Mouse (Mus musculus): ENCODE results near the gene Ffar2. TPM values are rescaled to one million over a fixed set of nuclear protein-coding genes. Genes with fewer than 3 reads are reported as not detected.

Gene Ffar2
- not detected in 2 replicates for polyA plus RNA-seq (2016; fragmentation: Nextera tagmentation; extraction: Ambion mirVana)

- H3K9ac ChIP-seq: no peak within 1 kb of the TSS
- ATAC-seq (ENCODE audit: insufficient number of reproducible peaks, low FRiP score): no peak
- no peak within 1 kb of the TSS for H3K4me2 ChIP-seq
- 86% methylated on average over 18 of the region's 18 CpGs for WGBS
- H3K27ac ChIP-seq (ENCODE audit: poor library complexity, severe bottlenecking): no peak within 1 kb of the TSS
- H3K27me3 ChIP-seq (replicated peaks): peaks cover 6% of the 10 kb centered on the region; the same call in 1 of the 2 replicates
- H3K9me3 ChIP-seq (replicated peaks): 0 out of 2 replicates have a peak, but pooled peaks cover 5% of the 10 kb centered on the region
- H3K4me3 ChIP-seq: no peak within 1 kb of the TSS
- H3K36me3 ChIP-seq: no peaks in the 10 kb centered on the region
- H3K4me1 ChIP-seq (replicated peaks): no peaks in the 10 kb centered on the region
These were observed at the start of gene Ffar2 for GRCm38 (mm10) chr7:30823675-30824074. Ffar2 (minus strand) TSS chr7:30823775.

DNA sequence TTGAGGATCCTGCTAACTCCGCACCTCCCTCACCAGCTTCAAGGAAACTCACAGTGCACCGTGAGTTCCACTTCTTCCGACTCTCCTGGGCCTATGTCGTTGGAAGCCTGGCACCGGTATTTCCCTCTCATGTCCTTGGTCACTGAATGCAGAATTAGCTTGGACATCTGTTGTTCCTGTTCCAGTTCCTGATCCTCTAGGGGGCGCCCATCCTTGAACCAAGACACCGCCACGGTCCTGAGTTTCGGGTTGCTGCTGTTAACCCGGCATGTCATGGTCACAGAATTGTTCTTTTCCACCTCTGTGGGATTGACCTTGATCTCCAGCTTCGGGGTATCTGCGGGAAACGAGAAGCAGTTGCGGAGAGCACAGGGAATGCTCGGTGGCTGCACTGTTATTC, 49.5 kb upstream of the Ffar2 start:
- H3K27me3 ChIP-seq (replicated peaks): peaks cover 47% of the 10 kb centered on the region
- 0 out of 2 replicates have a peak overlapping the region, but pooled peaks have one; percentile 3 for H3K4me3 ChIP-seq
- H3K27ac ChIP-seq (ENCODE audit: poor library complexity, severe bottlenecking): no peak overlapping the region
- no peaks in the 10 kb centered on the region for H3K36me3 ChIP-seq
- no peaks in the 10 kb centered on the region for H3K9me3 ChIP-seq (replicated peaks)
- H3K4me2 ChIP-seq: peak overlapping the region; percentile 49
- 19% methylated on average over 15 of the region's 15 CpGs for WGBS
- 0 out of 2 replicates have a peak, but pooled peaks have one; percentile 4 for ATAC-seq (ENCODE audit: insufficient number of reproducible peaks, low FRiP score)
- H3K4me1 ChIP-seq (replicated peaks): no peaks in the 10 kb centered on the region
- H3K9ac ChIP-seq: no peak overlapping the region

DNA sequence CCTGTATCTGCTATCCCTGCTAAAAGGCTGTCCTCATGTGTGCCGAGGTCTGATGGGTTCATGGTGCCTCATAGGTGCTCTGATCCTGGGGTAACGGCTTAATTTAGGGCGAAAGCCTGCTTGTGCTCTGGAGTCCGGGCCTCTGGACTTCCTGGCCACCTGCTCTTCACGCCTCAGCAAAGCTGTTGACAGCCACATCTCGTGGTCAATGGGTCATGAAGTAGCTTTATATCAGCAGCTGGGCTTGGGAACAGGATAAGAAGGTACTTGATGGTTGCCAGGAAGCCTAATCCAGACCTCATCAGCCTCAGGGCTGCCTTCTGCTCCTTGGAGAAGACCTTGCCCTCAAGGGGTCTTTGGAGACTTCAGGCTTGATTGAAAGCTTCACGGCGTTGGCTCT, 39.8 kb upstream of the Ffar2 start:
- Histone ChIP-seq H3K4me1 (replicated peaks) (peaks cover 12% of the 10 kb centered on the region), H3K9me3 (replicated peaks) (no peaks in the 10 kb centered on the region), H3K4me2 (no peak overlapping the region), H3K36me3 (no peaks in the 10 kb centered on the region), H3K27me3 (replicated peaks) (peaks cover 62% of the 10 kb centered on the region), H3K27ac (ENCODE audit: poor library complexity, severe bottlenecking) (no peak overlapping the region), H3K9ac (no peak overlapping the region), H3K4me3 (no peak overlapping the region)
- no peak for ATAC-seq (ENCODE audit: insufficient number of reproducible peaks, low FRiP score)
- WGBS: 38% methylated on average over 8 of the region's 8 CpGs

DNA sequence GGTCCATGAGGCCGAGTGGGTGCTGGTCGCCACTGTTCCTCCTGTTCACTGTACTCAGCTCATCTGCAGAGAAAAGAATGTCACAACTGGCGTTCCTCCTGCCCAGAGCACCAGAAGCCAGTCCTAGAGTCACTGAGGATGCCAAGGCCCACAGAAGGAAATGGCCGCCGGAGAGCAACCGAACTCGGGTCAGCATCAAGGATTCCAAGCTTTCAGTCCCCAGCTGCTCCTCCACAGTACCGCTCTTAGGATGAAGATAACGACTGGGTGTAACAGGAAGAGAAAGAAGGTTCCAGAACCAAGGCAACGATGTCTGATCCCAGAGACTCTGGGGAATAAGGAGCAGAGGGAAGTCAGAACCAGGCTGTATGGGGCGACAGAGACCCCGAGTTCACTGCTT, 37.9 kb upstream of the Ffar2 start, which contains the start of gene Ffar1:
Gene Ffar1 (minus strand): TSS at position 101 of the 400 bp plus-strand sequence.
- Histone ChIP-seq H3K4me2 (no peak within 1 kb of the TSS), H3K36me3 (no peaks in the 10 kb centered on the region), H3K9me3 (replicated peaks) (no peaks in the 10 kb centered on the region), H3K4me1 (replicated peaks) (peaks cover 12% of the 10 kb centered on the region), H3K27me3 (replicated peaks) (peaks cover 53% of the 10 kb centered on the region), H3K9ac (no peak within 1 kb of the TSS), H3K27ac (ENCODE audit: poor library complexity, severe bottlenecking) (no peak within 1 kb of the TSS), H3K4me3 (no peak within 1 kb of the TSS)
- ATAC-seq (ENCODE audit: insufficient number of reproducible peaks, low FRiP score): no peak
- WGBS: 83% methylated on average over 12 of the region's 12 CpGs

DNA sequence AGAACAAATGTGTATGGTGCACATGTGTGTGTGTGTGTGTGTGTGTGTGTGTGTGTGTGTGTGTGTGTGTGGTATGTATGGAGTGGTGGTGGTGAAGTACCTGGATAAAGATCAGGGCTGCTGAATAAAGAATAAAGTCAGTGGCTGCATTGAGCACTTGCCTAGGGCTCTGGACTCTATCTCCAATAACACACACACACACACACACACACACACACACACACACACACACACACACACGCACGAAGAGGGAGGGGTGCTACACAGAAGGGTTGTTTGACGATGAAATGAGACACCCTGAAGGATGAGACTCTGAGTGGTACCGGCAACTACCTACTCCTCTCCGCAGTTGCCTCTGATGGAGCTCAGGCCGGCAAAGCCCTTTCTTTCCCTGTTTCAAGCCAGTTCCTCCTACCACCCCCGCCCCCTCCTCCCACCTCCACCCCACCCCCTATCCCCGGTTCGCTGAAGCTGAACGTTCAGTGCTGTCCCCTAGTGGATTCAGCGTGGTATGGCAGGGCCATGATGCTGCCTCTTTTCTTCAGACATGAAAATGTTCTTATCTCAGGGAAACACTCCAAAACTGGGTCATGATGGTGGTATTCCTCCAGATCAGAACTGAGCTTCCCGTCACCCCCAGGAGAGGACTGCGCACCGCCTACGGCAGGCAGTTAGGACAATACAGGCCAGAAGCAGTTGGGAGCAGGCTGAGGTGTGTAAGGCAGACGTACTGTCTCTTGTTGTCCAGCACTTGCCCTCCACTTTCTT, 36.2 kb upstream of the Ffar2 start:
- 0 out of 2 replicates have a peak overlapping the region, but pooled peaks have one; percentile 20 for H3K9ac ChIP-seq

DNA sequence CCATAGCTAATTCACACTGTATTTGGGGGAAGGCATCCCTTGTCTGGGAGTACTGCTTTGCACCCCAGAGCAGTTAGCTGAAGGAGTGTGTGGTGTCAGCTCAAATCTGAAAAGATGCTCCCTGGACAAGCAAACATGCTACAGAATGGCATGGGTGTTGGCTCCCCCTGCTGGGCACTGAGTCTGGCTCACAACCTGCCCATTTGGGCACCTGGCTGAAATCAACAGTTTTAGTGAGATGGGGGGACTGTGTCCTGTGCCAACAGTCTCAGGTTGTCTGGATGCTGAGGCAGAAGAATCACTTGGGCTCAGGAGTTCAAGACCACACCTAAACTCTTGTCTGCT, 35.7 kb upstream of the Ffar2 start:
- Histone ChIP-seq H3K4me2 (peak overlapping the region; percentile 60; the same call in 1 of the 2 replicates), H3K9ac (no peak overlapping the region), H3K27me3 (replicated peaks) (peaks cover 52% of the 10 kb centered on the region), H3K4me3 (no peak overlapping the region), H3K27ac (ENCODE audit: poor library complexity, severe bottlenecking) (no peak overlapping the region), H3K9me3 (replicated peaks) (no peaks in the 10 kb centered on the region), H3K36me3 (no peaks in the 10 kb centered on the region), H3K4me1 (replicated peaks) (peaks cover 21% of the 10 kb centered on the region)
- ATAC-seq (ENCODE audit: insufficient number of reproducible peaks, low FRiP score): no peak

More for the DNA sequence above, 36.2 kb upstream of the Ffar2 start:
- ATAC-seq (ENCODE audit: insufficient number of reproducible peaks, low FRiP score): peak; percentile 47; the same call in 1 of the 2 replicates
- Histone ChIP-seq H3K27me3 (replicated peaks) (peaks cover 55% of the 10 kb centered on the region), H3K4me3 (peak overlapping the region; percentile 19; the same call in 1 of the 2 replicates), H3K4me2 (peak overlapping the region; percentile 60), H3K27ac (ENCODE audit: poor library complexity, severe bottlenecking) (no peak overlapping the region), H3K36me3 (no peaks in the 10 kb centered on the region), H3K4me1 (replicated peaks) (peaks cover 18% of the 10 kb centered on the region), H3K9me3 (replicated peaks) (no peaks in the 10 kb centered on the region)
- WGBS: 7% methylated on average over 15 of the region's 16 CpGs

GRCm38 (mm10) chr7:30857746-30858145, 34.2 kb upstream of the Ffar2 start:
- Histone ChIP-seq H3K36me3 (no peaks in the 10 kb centered on the region), H3K4me3 (no peak overlapping the region), H3K27ac (ENCODE audit: poor library complexity, severe bottlenecking) (no peak overlapping the region), H3K27me3 (replicated peaks) (peaks cover 44% of the 10 kb centered on the region), H3K4me2 (no peak overlapping the region), H3K9me3 (replicated peaks) (no peaks in the 10 kb centered on the region), H3K9ac (no peak overlapping the region), H3K4me1 (replicated peaks) (peaks cover 14% of the 10 kb centered on the region)
- no peak for ATAC-seq (ENCODE audit: insufficient number of reproducible peaks, low FRiP score)
- WGBS: 74% methylated on average over 1 of the region's 1 CpGs

DNA sequence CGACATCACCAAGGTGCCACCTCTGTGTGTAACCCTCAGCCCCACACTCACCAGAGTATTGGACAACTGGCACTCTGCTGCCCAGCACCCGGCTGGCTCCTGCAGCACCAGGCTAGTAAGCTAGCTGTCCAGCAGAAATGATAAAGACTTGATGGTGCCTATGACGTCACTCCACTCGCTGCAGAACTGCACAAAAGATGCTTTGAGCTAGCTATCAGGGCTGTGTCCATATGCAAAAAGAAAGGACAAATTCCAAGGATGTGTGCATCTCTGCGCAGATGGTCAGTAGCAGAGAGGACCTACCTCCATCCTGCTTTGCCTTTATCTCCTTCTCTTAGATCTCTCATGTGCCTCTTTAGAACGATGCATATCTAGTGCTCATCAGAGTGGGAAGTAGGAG, 32.5 kb upstream of the Ffar2 start, which contains the start of gene Ffar3:
Gene Ffar3 (minus strand): TSS at position 101 of the 400 bp plus-strand sequence.
- H3K4me2 ChIP-seq: no peak within 1 kb of the TSS
- no peaks in the 10 kb centered on the region for H3K9me3 ChIP-seq (replicated peaks)
- WGBS: 46% methylated on average over 6 of the region's 6 CpGs
- H3K4me3 ChIP-seq: no peak within 1 kb of the TSS
- H3K36me3 ChIP-seq: no peaks in the 10 kb centered on the region
- H3K9ac ChIP-seq: no peak within 1 kb of the TSS
- H3K27me3 ChIP-seq (replicated peaks): peaks cover 28% of the 10 kb centered on the region
- peaks cover 14% of the 10 kb centered on the region for H3K4me1 ChIP-seq (replicated peaks)
- no peak within 1 kb of the TSS for H3K27ac ChIP-seq (ENCODE audit: poor library complexity, severe bottlenecking)
- peak; percentile 20; the same call in 1 of the 2 replicates for ATAC-seq (ENCODE audit: insufficient number of reproducible peaks, low FRiP score)

GRCm38 (mm10) chr7:30851421-30851820, 27.8 kb upstream of the Ffar2 start:
- H3K9me3 ChIP-seq (replicated peaks): no peaks in the 10 kb centered on the region
- no peaks in the 10 kb centered on the region for H3K36me3 ChIP-seq
- H3K4me2 ChIP-seq: no peak overlapping the region
- H3K9ac ChIP-seq: no peak overlapping the region
- no peak overlapping the region for H3K4me3 ChIP-seq
- ATAC-seq (ENCODE audit: insufficient number of reproducible peaks, low FRiP score): no peak
- 90% methylated on average over 1 of the region's 1 CpGs for WGBS
- H3K4me1 ChIP-seq (replicated peaks): peaks cover 10% of the 10 kb centered on the region
- H3K27ac ChIP-seq (ENCODE audit: poor library complexity, severe bottlenecking): no peak overlapping the region
- peaks cover 7% of the 10 kb centered on the region; the same call in 1 of the 2 replicates for H3K27me3 ChIP-seq (replicated peaks)

GRCm38 (mm10) chr7:30847934-30848333, 24.4 kb upstream of the Ffar2 start:
- H3K9me3 ChIP-seq (replicated peaks): no peaks in the 10 kb centered on the region
- H3K9ac ChIP-seq: no peak overlapping the region
- no peak overlapping the region for H3K27ac ChIP-seq (ENCODE audit: poor library complexity, severe bottlenecking)
- H3K27me3 ChIP-seq (replicated peaks): no peaks in the 10 kb centered on the region
- no peaks in the 10 kb centered on the region for H3K36me3 ChIP-seq
- no peak overlapping the region for H3K4me2 ChIP-seq
- no peak for ATAC-seq (ENCODE audit: insufficient number of reproducible peaks, low FRiP score)
- 0 out of 2 replicates have a peak, but pooled peaks cover 3% of the 10 kb centered on the region for H3K4me1 ChIP-seq (replicated peaks)
- no peak overlapping the region for H3K4me3 ChIP-seq
- WGBS: 68% methylated on average over 6 of the region's 6 CpGs

DNA sequence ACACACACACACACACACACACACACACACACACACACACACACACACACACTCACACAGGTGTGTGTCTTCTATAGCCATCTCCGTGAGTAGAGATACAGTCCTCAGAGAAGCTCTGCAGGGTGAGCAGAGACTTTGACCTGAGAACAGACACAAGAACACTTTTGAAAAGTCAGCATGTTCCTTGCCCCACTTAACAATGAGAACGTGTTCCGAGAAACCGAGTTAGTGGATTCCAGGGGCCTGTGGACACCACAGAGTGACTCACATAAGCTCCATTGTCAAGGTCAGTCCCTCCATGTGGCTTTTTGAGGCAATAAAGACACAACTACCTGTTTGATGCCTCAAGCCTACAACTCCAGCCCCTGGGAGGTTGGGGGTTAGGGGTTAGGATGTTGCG, 23.8 kb upstream of the Ffar2 start:
- Histone ChIP-seq H3K4me3 (no peak overlapping the region), H3K9me3 (replicated peaks) (no peaks in the 10 kb centered on the region), H3K9ac (no peak overlapping the region), H3K27me3 (replicated peaks) (no peaks in the 10 kb centered on the region), H3K4me1 (replicated peaks) (0 out of 2 replicates have a peak, but pooled peaks cover 3% of the 10 kb centered on the region), H3K27ac (ENCODE audit: poor library complexity, severe bottlenecking) (no peak overlapping the region), H3K4me2 (no peak overlapping the region), H3K36me3 (no peaks in the 10 kb centered on the region)
- no peak for ATAC-seq (ENCODE audit: insufficient number of reproducible peaks, low FRiP score)
- 68% methylated on average over 5 of the region's 5 CpGs for WGBS
